Mouse (Mus musculus): Measurements from ENCODE around the gene Dusp27. TPM values are rescaled to one million over a fixed set of nuclear protein-coding genes. Genes with fewer than 3 reads are reported as not detected.

Gene Dusp27
- polyA plus RNA-seq, 1 experiment from 2014 or later, result 50.5 TPM

- Histone ChIP-seq H3K9ac (ENCODE audit: low read length) (no peak overlapping the region), H3K36me3 (ENCODE audit: control insufficient read depth, insufficient read depth) (no peaks in the 10 kb centered on the region), H3K27me3 (ENCODE audit: control insufficient read depth, insufficient read depth, low read length) (peaks cover 13% of the 10 kb centered on the region), H3K4me1 (ENCODE audit: control insufficient read depth, insufficient read depth, low read length) (no peaks in the 10 kb centered on the region), H3K27ac (ENCODE audit: low read length) (no peak overlapping the region), H3K4me3 (ENCODE audit: low read length) (peak overlapping the region; percentile 21; the same call in 1 of the 2 replicates), H3K4me2 (ENCODE audit: low read depth, low read length) (peak overlapping the region; percentile 39), H3K9me3 (replicated peaks; ENCODE audit: control insufficient read depth, low read length) (no peaks in the 10 kb centered on the region)
- 17% methylated on average over 24 of the region's 24 CpGs for WGBS
- no peak for ATAC-seq (replicated peaks; ENCODE audit: extremely low read depth, insufficient read depth, low FRiP score)
Observed at GRCm38 (mm10) chr1:166160569-166161445, 33.1 kb upstream of the Dusp27 start.

DNA sequence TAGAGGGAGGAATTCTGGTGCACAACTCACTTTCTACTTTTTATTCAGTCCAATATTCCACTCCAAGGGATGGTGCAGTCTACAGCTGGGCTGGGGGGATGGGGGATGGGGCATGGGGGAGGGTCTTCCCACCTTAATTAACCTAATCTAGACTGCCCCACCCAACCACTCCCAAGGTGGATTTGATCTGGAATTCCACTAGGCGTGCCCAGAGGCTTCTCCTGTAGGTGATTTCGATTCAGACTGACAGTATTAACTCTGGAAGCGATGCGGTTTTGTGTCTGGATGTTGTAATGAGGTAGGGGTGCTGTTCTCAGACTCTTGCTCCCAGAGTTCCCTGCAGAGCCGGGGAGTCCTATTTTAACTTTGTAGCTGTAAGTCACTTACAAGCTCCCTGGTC lies 32.4 kb upstream of the Dusp27 start:
- Histone ChIP-seq H3K4me2 (ENCODE audit: low read depth, low read length) (no peak overlapping the region), H3K9ac (ENCODE audit: low read length) (no peak overlapping the region), H3K27ac (ENCODE audit: low read length) (no peak overlapping the region), H3K9me3 (replicated peaks; ENCODE audit: control insufficient read depth, low read length) (no peaks in the 10 kb centered on the region), H3K4me3 (ENCODE audit: low read length) (no peak overlapping the region), H3K4me1 (ENCODE audit: control insufficient read depth, insufficient read depth, low read length) (no peaks in the 10 kb centered on the region), H3K27me3 (ENCODE audit: control insufficient read depth, insufficient read depth, low read length) (peaks cover 20% of the 10 kb centered on the region), H3K36me3 (ENCODE audit: control insufficient read depth, insufficient read depth) (no peaks in the 10 kb centered on the region)
- 49% methylated on average over 5 of the region's 5 CpGs for WGBS
- ATAC-seq (replicated peaks; ENCODE audit: extremely low read depth, insufficient read depth, low FRiP score), result no peak

DNA sequence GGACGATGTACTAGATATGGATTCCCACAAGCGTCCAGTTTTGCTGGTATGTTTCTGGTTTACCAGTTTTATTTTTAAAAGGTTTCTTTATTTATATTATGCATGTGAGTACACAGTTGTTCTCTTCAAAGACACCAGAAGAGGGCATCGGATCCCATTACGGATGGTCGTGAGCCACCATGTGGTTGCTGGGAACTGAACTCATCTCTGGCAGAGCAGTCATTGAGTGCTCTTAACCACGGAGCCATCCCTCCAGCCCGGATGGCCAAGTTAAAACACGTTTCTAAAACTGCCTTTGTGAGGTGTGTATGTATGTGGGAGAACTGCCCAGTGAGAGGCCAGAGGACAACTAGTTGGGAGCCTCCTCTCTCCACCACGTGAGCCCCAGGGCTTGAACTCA lies 30.9 kb upstream of the Dusp27 start:
- Histone ChIP-seq H3K36me3 (ENCODE audit: control insufficient read depth, insufficient read depth) (no peaks in the 10 kb centered on the region), H3K4me1 (ENCODE audit: control insufficient read depth, insufficient read depth, low read length) (peaks cover 3% of the 10 kb centered on the region), H3K4me2 (ENCODE audit: low read depth, low read length) (no peak overlapping the region), H3K9ac (ENCODE audit: low read length) (no peak overlapping the region), H3K4me3 (ENCODE audit: low read length) (no peak overlapping the region), H3K9me3 (replicated peaks; ENCODE audit: control insufficient read depth, low read length) (no peaks in the 10 kb centered on the region), H3K27me3 (ENCODE audit: control insufficient read depth, insufficient read depth, low read length) (peaks cover 29% of the 10 kb centered on the region), H3K27ac (ENCODE audit: low read length) (no peak overlapping the region)
- no peak for ATAC-seq (replicated peaks; ENCODE audit: extremely low read depth, insufficient read depth, low FRiP score)
- 54% methylated on average over 9 of the region's 9 CpGs for WGBS

DNA sequence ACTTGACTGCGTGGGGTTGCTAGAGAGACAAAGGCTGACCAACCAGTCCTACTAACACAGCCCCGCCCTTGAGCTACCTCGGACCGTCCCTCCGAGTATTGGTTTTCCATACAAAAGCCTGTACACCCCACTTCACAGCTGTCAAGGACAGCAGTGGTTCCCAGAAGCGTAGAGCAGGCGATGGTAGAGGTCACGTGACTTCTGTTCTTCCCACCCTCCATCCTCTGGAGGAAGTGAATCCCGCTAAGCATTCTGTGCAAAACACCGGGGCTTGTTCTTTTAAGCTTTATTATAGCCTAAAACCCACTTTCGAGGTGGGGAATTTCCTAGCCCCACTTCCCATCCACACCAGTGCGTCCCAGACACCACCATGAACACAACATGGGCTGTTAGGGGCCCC lies 30.0 kb upstream of the Dusp27 start:
- H3K4me3 ChIP-seq (ENCODE audit: low read length), result no peak overlapping the region
- peaks cover 29% of the 10 kb centered on the region for H3K27me3 ChIP-seq (ENCODE audit: control insufficient read depth, insufficient read depth, low read length)
- no peak overlapping the region for H3K4me2 ChIP-seq (ENCODE audit: low read depth, low read length)
- H3K9me3 ChIP-seq (replicated peaks; ENCODE audit: control insufficient read depth, low read length), result no peaks in the 10 kb centered on the region
- 79% methylated on average over 12 of the region's 12 CpGs for WGBS
- H3K9ac ChIP-seq (ENCODE audit: low read length), result no peak overlapping the region
- ATAC-seq (replicated peaks; ENCODE audit: extremely low read depth, insufficient read depth, low FRiP score), result no peak
- H3K4me1 ChIP-seq (ENCODE audit: control insufficient read depth, insufficient read depth, low read length), result peaks cover 3% of the 10 kb centered on the region
- H3K27ac ChIP-seq (ENCODE audit: low read length), result no peak overlapping the region
- no peaks in the 10 kb centered on the region for H3K36me3 ChIP-seq (ENCODE audit: control insufficient read depth, insufficient read depth)

- Histone ChIP-seq H3K4me2 (ENCODE audit: low read depth, low read length) (no peak overlapping the region), H3K4me1 (ENCODE audit: control insufficient read depth, insufficient read depth, low read length) (peaks cover 3% of the 10 kb centered on the region), H3K4me3 (ENCODE audit: low read length) (no peak overlapping the region), H3K27ac (ENCODE audit: low read length) (no peak overlapping the region), H3K9me3 (replicated peaks; ENCODE audit: control insufficient read depth, low read length) (no peaks in the 10 kb centered on the region), H3K36me3 (ENCODE audit: control insufficient read depth, insufficient read depth) (no peaks in the 10 kb centered on the region), H3K9ac (ENCODE audit: low read length) (no peak overlapping the region), H3K27me3 (ENCODE audit: control insufficient read depth, insufficient read depth, low read length) (peaks cover 29% of the 10 kb centered on the region)
- WGBS, result 30% methylated on average over 10 of the region's 10 CpGs
- no peak for ATAC-seq (replicated peaks; ENCODE audit: extremely low read depth, insufficient read depth, low FRiP score)
Observed at GRCm38 (mm10) chr1:166155113-166155494, 27.4 kb upstream of the Dusp27 start.

GRCm38 (mm10) chr1:166154162-166155112 lies 26.7 kb upstream of the Dusp27 start:
- no peak overlapping the region for H3K9ac ChIP-seq (ENCODE audit: low read length)
- 0 out of 2 replicates have a peak, but pooled peaks have one; percentile 45 for ATAC-seq (replicated peaks; ENCODE audit: extremely low read depth, insufficient read depth, low FRiP score)

DNA sequence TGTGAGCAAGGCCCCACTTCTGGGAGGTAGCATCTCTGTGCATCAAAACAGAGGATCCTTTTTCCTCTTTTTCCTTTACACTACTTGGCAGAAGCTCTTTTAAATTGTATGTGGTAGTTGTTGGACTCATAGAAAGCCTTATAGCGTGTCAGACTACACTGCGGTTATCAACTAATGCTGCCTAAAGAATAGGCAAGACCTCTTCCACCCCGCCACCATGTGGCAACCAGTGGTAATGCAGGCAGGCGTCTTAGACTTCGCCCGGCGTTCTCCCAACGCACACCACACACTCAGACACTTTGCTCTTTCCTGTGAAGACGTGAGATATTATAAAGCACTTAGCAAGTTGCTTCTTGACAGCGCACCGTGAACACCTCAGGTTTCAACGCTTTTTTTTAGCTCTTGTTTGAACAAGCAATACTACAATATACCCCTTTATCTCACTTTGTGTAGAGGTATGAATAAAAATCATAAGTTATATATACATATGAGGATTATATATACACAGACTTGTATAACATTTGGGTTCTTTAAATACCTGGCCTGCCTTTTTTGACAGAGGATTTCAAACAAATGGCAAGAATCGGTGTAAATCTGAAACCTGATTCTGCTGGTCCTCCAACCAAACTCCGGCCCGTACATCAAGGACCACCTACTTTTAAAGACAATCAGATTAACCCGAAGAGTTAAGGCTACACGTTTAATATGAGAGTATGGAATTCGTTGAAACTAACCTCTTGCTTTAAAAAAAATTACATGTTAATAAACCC lies 25.8 kb upstream of the Dusp27 start:
- peaks cover 3% of the 10 kb centered on the region for H3K4me1 ChIP-seq (ENCODE audit: control insufficient read depth, insufficient read depth, low read length)
- peaks cover 16% of the 10 kb centered on the region for H3K27me3 ChIP-seq (ENCODE audit: control insufficient read depth, insufficient read depth, low read length)
- no peaks in the 10 kb centered on the region for H3K9me3 ChIP-seq (replicated peaks; ENCODE audit: control insufficient read depth, low read length)
- no peak overlapping the region for H3K9ac ChIP-seq (ENCODE audit: low read length)
- peak overlapping the region; percentile 59 for H3K4me2 ChIP-seq (ENCODE audit: low read depth, low read length)
- 13% methylated on average over 18 of the region's 18 CpGs for WGBS
- no peak overlapping the region for H3K4me3 ChIP-seq (ENCODE audit: low read length)
- H3K36me3 ChIP-seq (ENCODE audit: control insufficient read depth, insufficient read depth), result no peaks in the 10 kb centered on the region
- no peak overlapping the region for H3K27ac ChIP-seq (ENCODE audit: low read length)
- peak; percentile 63; the same call in 1 of the 2 replicates for ATAC-seq (replicated peaks; ENCODE audit: extremely low read depth, insufficient read depth, low FRiP score)

More at GRCm38 (mm10) chr1:166154162-166155112, 26.7 kb upstream of the Dusp27 start:
- H3K27ac ChIP-seq (ENCODE audit: low read length), result no peak overlapping the region
- no peaks in the 10 kb centered on the region for H3K36me3 ChIP-seq (ENCODE audit: control insufficient read depth, insufficient read depth)
- WGBS, result 7% methylated on average over 29 of the region's 29 CpGs
- peaks cover 3% of the 10 kb centered on the region for H3K4me1 ChIP-seq (ENCODE audit: control insufficient read depth, insufficient read depth, low read length)
- peaks cover 22% of the 10 kb centered on the region for H3K27me3 ChIP-seq (ENCODE audit: control insufficient read depth, insufficient read depth, low read length)
- no peaks in the 10 kb centered on the region for H3K9me3 ChIP-seq (replicated peaks; ENCODE audit: control insufficient read depth, low read length)
- peak overlapping the region; percentile 59 for H3K4me2 ChIP-seq (ENCODE audit: low read depth, low read length)
- peak overlapping the region; percentile 9; the same call in 1 of the 2 replicates for H3K4me3 ChIP-seq (ENCODE audit: low read length)

- no peaks in the 10 kb centered on the region for H3K36me3 ChIP-seq (ENCODE audit: control insufficient read depth, insufficient read depth)
- 80% methylated on average over 10 of the region's 10 CpGs for WGBS
- no peak overlapping the region for H3K4me3 ChIP-seq (ENCODE audit: low read length)
- no peak overlapping the region for H3K9ac ChIP-seq (ENCODE audit: low read length)
- peaks cover 3% of the 10 kb centered on the region for H3K4me1 ChIP-seq (ENCODE audit: control insufficient read depth, insufficient read depth, low read length)
- peaks cover 16% of the 10 kb centered on the region for H3K27me3 ChIP-seq (ENCODE audit: control insufficient read depth, insufficient read depth, low read length)
- no peak overlapping the region for H3K27ac ChIP-seq (ENCODE audit: low read length)
- no peaks in the 10 kb centered on the region for H3K9me3 ChIP-seq (replicated peaks; ENCODE audit: control insufficient read depth, low read length)
- no peak overlapping the region for H3K4me2 ChIP-seq (ENCODE audit: low read depth, low read length)
- no peak for ATAC-seq (replicated peaks; ENCODE audit: extremely low read depth, insufficient read depth, low FRiP score)
Observed at GRCm38 (mm10) chr1:166152034-166152433, 24.3 kb upstream of the Dusp27 start.
